Mouse (Mus musculus): ENCODE data around the gene Mvb12a. TPM values are rescaled to one million over a fixed set of nuclear protein-coding genes. Genes with fewer than 3 reads are reported as not detected.

Gene Mvb12a
- total RNA-seq, 2 experiments from 2014 or later = 32.9 to 38.5 TPM

GRCm38 (mm10) chr8:71579476-71579875 lies 36.8 kb downstream of the Mvb12a start:
- intact Hi-C loops (cut with DNase I) = no loop called here
- DNase-seq (ENCODE audit: low spot score in 2 of 2) = no peak

- intact Hi-C loops (cut with DNase I) = no loop called here
- no peak for DNase-seq (ENCODE audit: low spot score in 2 of 2)
Observed at GRCm38 (mm10) chr8:71580201-71580600, 37.5 kb downstream of the Mvb12a start.

- peak; percentile 59 to 70 for DNase-seq (ENCODE audit: low spot score in 2 of 2)
Observed at GRCm38 (mm10) chr8:71586891-71587290, 44.2 kb downstream of the Mvb12a start.

GRCm38 (mm10) chr8:71588762-71589161 lies 46.0 kb downstream of the Mvb12a start:
- no peak for DNase-seq (ENCODE audit: low spot score in 2 of 2)
- intact Hi-C loops (cut with DNase I) = no loop called here

More at GRCm38 (mm10) chr8:71586891-71587290, 44.2 kb downstream of the Mvb12a start:
- intact Hi-C loops (cut with DNase I) = no loop called here

- intact Hi-C loops (cut with DNase I) = no loop called here
- DNase-seq (ENCODE audit: low spot score in 2 of 2) = no peak
Observed at GRCm38 (mm10) chr8:71591017-71591416, 48.3 kb downstream of the Mvb12a start.

GRCm38 (mm10) chr8:71591471-71592373 lies 49.0 kb downstream of the Mvb12a start, which contains the start of gene Pgls:
Gene Pgls (plus strand): TSS chr8:71592176.
- peak; percentile 94 to 98 for DNase-seq (ENCODE audit: low spot score in 2 of 2)
- intact Hi-C loops (cut with DNase I) = loop anchor here (2.0 kb wide), 1 partner anchor 29 kb away; no protein-coding TSS in a partner anchor

GRCm38 (mm10) chr8:71592374-71593170 lies 49.9 kb downstream of the Mvb12a start:
- intact Hi-C loops (cut with DNase I) = loop anchor here (2.0 kb wide), 1 partner anchor 30 kb away; no protein-coding TSS in a partner anchor
- peak; percentile 74 to 88 for DNase-seq (ENCODE audit: low spot score in 2 of 2)

- no peak for DNase-seq (ENCODE audit: low spot score in 2 of 2)
- intact Hi-C loops (cut with DNase I) = loop anchor here (2.0 kb wide), 1 partner anchor 31 kb away; no protein-coding TSS in a partner anchor
Observed at GRCm38 (mm10) chr8:71593556-71594323, 51.0 kb downstream of the Mvb12a start.

- intact Hi-C loops (cut with DNase I) = no loop called here
- no peak for DNase-seq (ENCODE audit: low spot score in 2 of 2)
Observed at GRCm38 (mm10) chr8:71594324-71594722, 51.6 kb downstream of the Mvb12a start.

GRCm38 (mm10) chr8:71595862-71596261 lies 53.1 kb downstream of the Mvb12a start:
- intact Hi-C loops (cut with DNase I) = no loop called here
- peak; percentile 91 for DNase-seq (ENCODE audit: low spot score in 2 of 2)

GRCm38 (mm10) chr8:71596384-71596783 lies 53.7 kb downstream of the Mvb12a start:
- no peak for DNase-seq (ENCODE audit: low spot score in 2 of 2)
- intact Hi-C loops (cut with DNase I) = no loop called here

- no peak for DNase-seq (ENCODE audit: low spot score in 2 of 2)
- intact Hi-C loops (cut with DNase I) = no loop called here
Observed at GRCm38 (mm10) chr8:71596798-71597197, 54.1 kb downstream of the Mvb12a start.

- intact Hi-C loops (cut with DNase I) = no loop called here
- no peak for DNase-seq (ENCODE audit: low spot score in 2 of 2)
Observed at GRCm38 (mm10) chr8:71597451-71597850, 54.7 kb downstream of the Mvb12a start, which contains the start of gene Fam129c. Gene Fam129c (plus strand): TSS chr8:71597648.

Other genes with a start within 250 kb of the Mvb12a start
- 10 to 100 TPM; 84.5 to 94.0 TPM for gene Use1, start 176.1 kb upstream of the Mvb12a start, total RNA-seq (2021)
- 10 to 100 TPM; 20.2 TPM for gene Ocel1, start 171.6 kb upstream of the Mvb12a start, total RNA-seq (2021)
- 10 to 100 TPM; 32.2 to 34.2 TPM for gene Nr2f6, start 161.0 kb upstream of the Mvb12a start, total RNA-seq (2021)
- gene Ushbp1, start 147.1 kb upstream of the Mvb12a start, total RNA-seq (2021) = 1 to 10 TPM; 5.9 to 7.2 TPM
- gene Babam1, start 146.1 kb upstream of the Mvb12a start, total RNA-seq (2021) = 10 to 100 TPM; 87.1 to 91.0 TPM
- under 1 TPM; 0.29 to 0.38 TPM for gene Ankle1, start 136.9 kb upstream of the Mvb12a start, total RNA-seq (2021)
- 100 to 1,000 TPM; 225 to 230 TPM for gene Abhd8, start 79.3 kb upstream of the Mvb12a start, total RNA-seq (2021)
- gene Mrpl34, start 78.0 kb upstream of the Mvb12a start, total RNA-seq (2021) = 10 to 100 TPM; 75.5 to 79.8 TPM
- gene Dda1, start 73.7 kb upstream of the Mvb12a start, total RNA-seq (2021) = 100 to 1,000 TPM in 1 of 2 experiments, 10 to 100 TPM in 1; 96.0 to 106 TPM
- gene Ano8, start 57.0 kb upstream of the Mvb12a start, total RNA-seq (2021) = 10 to 100 TPM; 68.7 to 74.9 TPM
- gene Gtpbp3, start 54.8 kb upstream of the Mvb12a start, total RNA-seq (2021) = 10 to 100 TPM; 29.8 to 30.8 TPM
- gene Plvap, start 31.2 kb upstream of the Mvb12a start, total RNA-seq (2021) = 1 to 10 TPM; 6.6 to 7.6 TPM
- not detected for gene Ccdc194, start 17.2 kb upstream of the Mvb12a start, total RNA-seq (2021)
- 1 to 10 TPM; 2.8 to 4.2 TPM for gene Bst2, start 5.5 kb upstream of the Mvb12a start, total RNA-seq (2021)
- under 1 TPM in 1 of 2 experiments, not detected in 1; 0.22 TPM for gene Tmem221, start 15.9 kb downstream of the Mvb12a start, total RNA-seq (2021)
- under 1 TPM in 1 of 2 experiments, not detected in 1; 0.15 TPM for gene Nxnl1, start 23.7 kb downstream of the Mvb12a start, total RNA-seq (2021)
- 10 to 100 TPM; 82.0 to 84.3 TPM for gene Slc27a1, start 26.0 kb downstream of the Mvb12a start, total RNA-seq (2021)
- gene Pgls, start 49.3 kb downstream of the Mvb12a start, total RNA-seq (2021) = 10 to 100 TPM; 54.4 to 55.4 TPM
- gene Fam129c, start 54.7 kb downstream of the Mvb12a start, total RNA-seq (2021) = 1 to 10 TPM; 3.3 TPM
- 10 to 100 TPM; 59.4 to 64.7 TPM for gene Colgalt1, start 68.1 kb downstream of the Mvb12a start, total RNA-seq (2021)
- 100 to 1,000 TPM; 299 to 337 TPM for gene Unc13a, start 128.8 kb downstream of the Mvb12a start, total RNA-seq (2021)
- gene Jak3, start 133.4 kb downstream of the Mvb12a start, total RNA-seq (2021) = 1 to 10 TPM; 5.6 to 6.4 TPM
- 1 to 10 TPM; 1.8 to 2.8 TPM for gene Insl3, start 146.3 kb downstream of the Mvb12a start, total RNA-seq (2021)
- under 1 TPM; 0.44 to 0.49 TPM for gene B3gnt3, start 158.9 kb downstream of the Mvb12a start, total RNA-seq (2021)
- gene Fcho1, start 182.8 kb downstream of the Mvb12a start, total RNA-seq (2021) = 100 to 1,000 TPM; 152 to 156 TPM